Mouse (Mus musculus): ENCODE data around the gene Cckbr.

Cckbr gene

GRCm38 (mm10) chr7:105425424-105426043 is at the start of gene Cckbr:
Cckbr (plus strand) TSS chr7:105425731.
- no peak for DNase-seq (ENCODE audit: low read depth in 1 of 2, low spot score in 2 of 2)

- DNase-seq (ENCODE audit: low read depth in 1 of 2, low spot score in 2 of 2) = no peak
Observed at GRCm38 (mm10) chr7:105380329-105380728, 45.2 kb upstream of the Cckbr start.

- no peak for DNase-seq (ENCODE audit: low read depth in 1 of 2, low spot score in 2 of 2)
Observed at GRCm38 (mm10) chr7:105387696-105388095, 37.8 kb upstream of the Cckbr start.

- DNase-seq (ENCODE audit: low read depth in 1 of 2, low spot score in 2 of 2) = no peak
Observed at GRCm38 (mm10) chr7:105390236-105390635, 35.3 kb upstream of the Cckbr start.

- DNase-seq (ENCODE audit: low read depth in 1 of 2, low spot score in 2 of 2) = no peak
Observed at GRCm38 (mm10) chr7:105394606-105395005, 30.9 kb upstream of the Cckbr start.

- no peak for DNase-seq (ENCODE audit: low read depth in 1 of 2, low spot score in 2 of 2)
Observed at GRCm38 (mm10) chr7:105395131-105395820, 30.3 kb upstream of the Cckbr start.

GRCm38 (mm10) chr7:105396126-105396525 is 29.4 kb upstream of the Cckbr start:
- DNase-seq (ENCODE audit: low read depth in 1 of 2, low spot score in 2 of 2) = no peak

- DNase-seq (ENCODE audit: low read depth in 1 of 2, low spot score in 2 of 2) = peak; percentile 1 to 6
Observed at GRCm38 (mm10) chr7:105399058-105399934, 26.2 kb upstream of the Cckbr start.

- peak; percentile 94 to 95 for DNase-seq (ENCODE audit: low read depth in 1 of 2, low spot score in 2 of 2)
Observed at GRCm38 (mm10) chr7:105399935-105400624, 25.5 kb upstream of the Cckbr start, which contains the start of gene Fam160a2. Fam160a2 (minus strand) TSS chr7:105400054.

- no peak for DNase-seq (ENCODE audit: low read depth in 1 of 2, low spot score in 2 of 2)
Observed at GRCm38 (mm10) chr7:105404268-105404667, 21.3 kb upstream of the Cckbr start, which contains the start of gene Cnga4. Cnga4 (plus strand) TSS chr7:105404568.

GRCm38 (mm10) chr7:105406322-105406721 is 19.2 kb upstream of the Cckbr start:
- DNase-seq (ENCODE audit: low read depth in 1 of 2, low spot score in 2 of 2) = no peak

GRCm38 (mm10) chr7:105411874-105412632 is 13.5 kb upstream of the Cckbr start:
- peak in 1 of 2 experiments; percentile 34 for DNase-seq (ENCODE audit: low read depth in 1 of 2, low spot score in 2 of 2)

GRCm38 (mm10) chr7:105414385-105414784 is 11.1 kb upstream of the Cckbr start:
- no peak for DNase-seq (ENCODE audit: low read depth in 1 of 2, low spot score in 2 of 2)

- no peak for DNase-seq (ENCODE audit: low read depth in 1 of 2, low spot score in 2 of 2)
Observed at GRCm38 (mm10) chr7:105416529-105416928, 9.0 kb upstream of the Cckbr start.

GRCm38 (mm10) chr7:105418106-105418505 is 7.4 kb upstream of the Cckbr start:
- no peak for DNase-seq (ENCODE audit: low read depth in 1 of 2, low spot score in 2 of 2)

- no peak for DNase-seq (ENCODE audit: low read depth in 1 of 2, low spot score in 2 of 2)
Observed at GRCm38 (mm10) chr7:105420903-105421302, 4.6 kb upstream of the Cckbr start.

GRCm38 (mm10) chr7:105424368-105424767 is 1.2 kb upstream of the Cckbr start:
- no peak for DNase-seq (ENCODE audit: low read depth in 1 of 2, low spot score in 2 of 2)

GRCm38 (mm10) chr7:105426051-105426450 is 520 bp downstream of the Cckbr start:
- DNase-seq (ENCODE audit: low read depth in 1 of 2, low spot score in 2 of 2) = no peak

GRCm38 (mm10) chr7:105432058-105432457 is 6.5 kb downstream of the Cckbr start:
- DNase-seq (ENCODE audit: low read depth in 1 of 2, low spot score in 2 of 2) = no peak

GRCm38 (mm10) chr7:105433859-105434258 is 8.3 kb downstream of the Cckbr start:
- DNase-seq (ENCODE audit: low read depth in 1 of 2, low spot score in 2 of 2) = no peak

Measured in monocyte, adult 2 months (primary cell).